Mouse (Mus musculus) ES-Bruce4 (cell line): ENCODE results near the gene Macrod2. TPM values are rescaled to one million over a fixed set of nuclear protein-coding genes. Genes with fewer than 3 reads are reported as not detected.

ENCODE experiments used
- H3K27ac ChIP-seq: 2 replicates; pipeline ENCODE4 v1.5.1; 2012; ENCODE audit warnings: low read length, inconsistent platforms; ENCODE audit not compliant: insufficient read depth
- H3K27me3 ChIP-seq: 2 replicates; pipeline ENCODE4 v1.6.1; 2012; ENCODE audit warnings: mild to moderate bottlenecking, low read length, inconsistent platforms; ENCODE audit not compliant: control insufficient read depth, poor library complexity, insufficient read depth, severe bottlenecking
- H3K36me3 ChIP-seq: 2 replicates; pipeline ENCODE4 v1.6.1; 2012; ENCODE audit warnings: inconsistent platforms, mild to moderate bottlenecking, low read length, moderate library complexity; ENCODE audit not compliant: control insufficient read depth, poor library complexity, insufficient read depth, severe bottlenecking
- H3K4me1 ChIP-seq: one replicate; pipeline ENCODE4 v1.8.1; 2011; ENCODE audit warnings: low read length; ENCODE audit not compliant: control insufficient read depth, insufficient read depth
- H3K4me3 ChIP-seq: 2 replicates; pipeline ENCODE4 v1.5.1; 2011; ENCODE audit warnings: low read depth, mild to moderate bottlenecking, low read length
- H3K9ac ChIP-seq: 2 replicates; pipeline ENCODE4 v1.6.1; 2012; ENCODE audit warnings: low read depth, mild to moderate bottlenecking, inconsistent platforms; ENCODE audit not compliant: poor library complexity, severe bottlenecking
- H3K9me3 ChIP-seq: replicated peaks from 2 replicates; pipeline ENCODE4 v1.6.1; 2012; ENCODE audit warnings: mild to moderate bottlenecking, low read length, inconsistent platforms; ENCODE audit not compliant: control insufficient read depth, poor library complexity, insufficient read depth, severe bottlenecking
- CTCF ChIP-seq: IDR thresholded peaks from one replicate; pipeline ENCODE4 v1.8.1; 2011; ENCODE audit warnings: low read depth, low read length
- EP300 ChIP-seq: IDR thresholded peaks from 2 replicates; pipeline ENCODE4 v1.6.1; 2011; ENCODE audit warnings: low read depth, low read length; ENCODE audit not compliant: insufficient read depth
- POLR2A ChIP-seq: IDR thresholded peaks from one replicate; pipeline ENCODE4 v1.8.1; 2011; ENCODE audit warnings: low read length; ENCODE audit not compliant: insufficient read depth
- polyA plus RNA-seq: library from polyadenylated mRNA; stranded (reverse); fragments of >200 nt; gene quantifications from 2 replicates; pipeline ENCODE4 v1.2.4, GENCODE M21; 2011; ENCODE audit warnings: low read depth; ENCODE audit not compliant: missing spikeins, insufficient read depth, insufficient read length

Macrod2 gene
- polyA plus RNA-seq, 1 experiment, result 11.9 TPM

DNA sequence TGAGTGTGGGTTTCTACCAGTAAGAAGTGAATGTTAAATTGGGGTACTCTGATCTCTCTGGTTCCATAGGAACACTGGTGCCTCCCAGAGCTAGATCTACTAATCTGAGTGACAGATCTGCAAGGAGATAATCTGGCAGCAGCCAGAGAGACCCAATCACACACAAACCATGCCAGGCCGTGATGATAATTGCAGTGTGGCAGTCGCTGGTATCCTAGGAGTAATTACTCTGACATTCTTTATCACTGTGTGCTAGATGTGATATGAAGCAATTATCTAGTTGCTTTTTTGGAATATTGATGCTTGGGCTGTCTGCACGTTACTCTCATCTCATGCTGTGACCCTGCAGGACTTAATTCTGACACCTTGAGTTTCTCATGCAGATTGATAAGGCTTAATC lies 1518.4 kb downstream of the Macrod2 start:
- H3K4me3 ChIP-seq, result no peak overlapping the region
- no peaks in the 10 kb centered on the region for H3K27me3 ChIP-seq
- H3K36me3 ChIP-seq, result no peaks in the 10 kb centered on the region
- no peak overlapping the region for H3K27ac ChIP-seq
- TF ChIP-seq CTCF, result no peak
- no peak for TF ChIP-seq EP300
- TF ChIP-seq POLR2A, result no peak
- no peak overlapping the region for H3K9ac ChIP-seq
- no peaks in the 10 kb centered on the region for H3K9me3 ChIP-seq
- H3K4me1 ChIP-seq, result no peaks in the 10 kb centered on the region

DNA sequence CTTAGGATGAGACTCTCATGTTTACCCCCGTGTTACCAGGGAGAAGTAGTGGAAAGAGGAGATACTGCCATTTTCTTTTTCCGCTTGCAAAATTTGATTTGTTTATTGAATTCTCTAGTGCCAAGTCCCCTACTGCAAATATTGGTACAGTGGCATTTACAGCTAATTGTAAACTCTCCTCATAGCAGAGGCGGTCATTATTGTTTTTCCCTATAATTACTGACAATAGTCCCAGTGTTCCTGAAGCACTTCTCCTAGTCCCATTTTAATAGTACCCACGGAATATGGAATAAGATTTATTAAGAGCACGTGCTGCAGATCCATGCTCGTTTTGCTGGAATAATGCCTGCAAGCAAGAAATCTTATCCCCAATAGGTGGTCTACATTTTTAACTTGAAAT lies 1518.8 kb downstream of the Macrod2 start:
- H3K4me3 ChIP-seq, result no peak overlapping the region
- no peak overlapping the region for H3K27ac ChIP-seq
- H3K27me3 ChIP-seq, result no peaks in the 10 kb centered on the region
- TF ChIP-seq EP300 (no peak), CTCF (no peak), POLR2A (no peak)
- H3K4me1 ChIP-seq, result no peaks in the 10 kb centered on the region
- no peak overlapping the region for H3K9ac ChIP-seq
- H3K36me3 ChIP-seq, result no peaks in the 10 kb centered on the region
- H3K9me3 ChIP-seq, result no peaks in the 10 kb centered on the region

DNA sequence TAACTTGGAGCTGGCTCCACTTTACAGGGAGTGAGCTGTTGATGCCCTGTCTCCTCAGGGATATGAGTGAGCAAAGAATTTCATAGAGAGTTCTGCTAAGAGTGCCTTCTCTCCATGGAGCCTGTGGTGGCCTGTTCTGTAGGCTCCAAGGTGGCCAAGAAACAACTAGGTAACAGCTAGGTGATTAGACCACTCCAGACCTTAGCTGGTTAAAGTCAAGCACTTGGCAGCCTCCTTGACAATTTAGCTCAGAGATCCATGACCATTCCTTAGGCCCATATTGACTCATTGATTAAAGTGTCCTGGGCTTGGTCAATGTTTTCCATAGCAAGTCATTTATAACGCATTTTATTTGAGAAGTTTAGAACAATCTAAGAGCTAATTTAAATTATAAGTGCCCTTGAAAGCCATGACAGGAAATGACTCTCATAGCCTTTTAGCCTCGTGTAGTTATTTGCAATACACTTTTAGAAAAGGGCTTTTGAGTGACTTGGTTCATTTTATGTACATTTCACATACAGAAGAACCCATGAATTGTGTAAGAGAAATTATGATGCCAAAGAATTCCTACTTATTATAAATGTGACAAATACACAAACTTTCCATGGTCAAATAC lies 1525.4 kb downstream of the Macrod2 start:
- no peaks in the 10 kb centered on the region for H3K4me1 ChIP-seq
- H3K9me3 ChIP-seq, result no peaks in the 10 kb centered on the region
- H3K36me3 ChIP-seq, result no peaks in the 10 kb centered on the region
- H3K27ac ChIP-seq, result no peak overlapping the region
- TF ChIP-seq POLR2A (no peak), CTCF (no peak), EP300 (no peak)
- H3K27me3 ChIP-seq, result no peaks in the 10 kb centered on the region
- no peak overlapping the region for H3K9ac ChIP-seq
- no peak overlapping the region for H3K4me3 ChIP-seq

DNA sequence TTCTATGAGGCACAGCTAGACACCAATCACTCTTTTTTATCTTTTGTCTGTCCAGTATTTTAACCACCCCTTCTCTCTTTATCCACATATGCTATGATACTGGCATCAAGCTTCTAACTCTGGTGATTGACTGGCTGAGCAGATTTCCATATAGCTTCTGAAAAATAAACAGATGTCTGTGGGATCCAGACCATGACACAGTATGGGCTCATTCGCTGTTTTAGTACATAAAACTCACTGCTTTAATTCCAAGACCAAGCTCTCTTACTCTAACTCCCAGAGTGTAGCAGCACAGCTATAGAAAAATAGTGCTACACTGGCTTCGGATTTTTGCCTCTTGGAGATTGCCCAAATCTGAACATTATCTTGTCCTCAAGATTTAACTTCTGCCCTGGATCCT lies 1540.0 kb downstream of the Macrod2 start:
- Histone ChIP-seq H3K4me3 (no peak overlapping the region), H3K9me3 (no peaks in the 10 kb centered on the region), H3K36me3 (no peaks in the 10 kb centered on the region), H3K9ac (no peak overlapping the region), H3K27me3 (no peaks in the 10 kb centered on the region), H3K27ac (no peak overlapping the region), H3K4me1 (no peaks in the 10 kb centered on the region)
- TF ChIP-seq CTCF (no peak), EP300 (no peak), POLR2A (no peak)

DNA sequence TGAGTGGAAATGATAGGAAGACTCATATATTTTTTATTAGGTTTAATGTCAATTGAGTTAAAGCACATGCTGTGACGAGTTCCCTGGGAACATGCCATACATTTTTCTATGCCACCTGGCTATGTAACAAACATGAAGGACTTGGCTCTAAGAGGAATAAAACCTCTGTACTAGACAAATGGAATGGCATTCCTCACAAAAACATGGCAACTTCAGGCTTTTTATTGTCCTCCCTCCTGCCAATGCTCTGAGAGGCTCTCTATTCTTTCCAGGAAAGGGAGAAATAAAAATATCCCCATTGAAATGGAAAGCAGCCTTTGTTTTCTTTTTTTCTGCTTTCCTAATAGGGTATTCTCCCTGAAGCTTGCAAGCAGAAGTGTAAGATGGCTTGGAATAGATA lies 1559.7 kb downstream of the Macrod2 start:
- Histone ChIP-seq H3K27ac (no peak overlapping the region), H3K9ac (no peak overlapping the region), H3K4me1 (no peaks in the 10 kb centered on the region), H3K9me3 (no peaks in the 10 kb centered on the region), H3K36me3 (no peaks in the 10 kb centered on the region), H3K4me3 (no peak overlapping the region), H3K27me3 (no peaks in the 10 kb centered on the region)
- TF ChIP-seq CTCF (no peak), POLR2A (no peak), EP300 (no peak)

DNA sequence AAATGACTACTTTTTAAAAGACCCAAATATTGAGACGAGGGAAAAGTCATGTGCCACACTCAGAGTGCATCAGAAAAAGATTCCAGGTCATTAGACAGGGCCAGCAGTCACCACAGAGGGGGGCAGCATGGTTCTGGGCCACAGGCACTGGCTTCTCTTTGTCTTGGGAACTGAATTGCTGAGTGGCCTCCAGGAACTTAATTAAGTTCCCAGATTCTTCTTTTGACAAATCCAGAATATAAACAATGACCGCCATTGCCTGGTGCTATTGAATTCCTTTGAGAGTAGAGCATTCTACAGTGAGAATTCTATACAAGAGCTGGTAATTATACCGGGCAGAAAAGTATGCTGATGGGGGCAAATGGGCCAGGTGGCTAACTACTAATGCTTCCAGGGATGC lies 1560.1 kb downstream of the Macrod2 start:
- Histone ChIP-seq H3K9ac (no peak overlapping the region), H3K27ac (no peak overlapping the region), H3K36me3 (no peaks in the 10 kb centered on the region), H3K9me3 (no peaks in the 10 kb centered on the region), H3K27me3 (no peaks in the 10 kb centered on the region), H3K4me1 (no peaks in the 10 kb centered on the region), H3K4me3 (no peak overlapping the region)
- TF ChIP-seq POLR2A (no peak), EP300 (no peak)

DNA sequence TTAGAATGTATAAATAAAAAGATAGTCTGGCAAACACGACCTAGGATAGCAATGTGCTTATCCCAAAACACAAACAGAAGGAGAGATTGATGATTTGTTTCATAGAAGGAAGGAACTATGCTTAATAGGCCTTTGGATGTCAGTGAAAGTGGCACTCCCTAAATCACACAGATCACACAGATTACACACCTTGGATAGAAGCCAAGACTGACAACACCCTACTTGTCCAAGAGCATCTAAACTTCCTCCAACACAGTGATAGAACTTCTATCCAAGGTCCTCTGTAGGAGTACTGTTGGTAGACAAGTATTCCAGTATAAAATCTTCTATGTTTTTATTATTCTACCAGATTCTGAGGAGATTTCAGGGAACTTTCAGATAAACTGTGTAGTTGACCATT lies 1567.8 kb downstream of the Macrod2 start:
- TF ChIP-seq CTCF (no peak), POLR2A (no peak), EP300 (no peak)
- Histone ChIP-seq H3K9ac (no peak overlapping the region), H3K27ac (no peak overlapping the region), H3K27me3 (no peaks in the 10 kb centered on the region), H3K9me3 (no peaks in the 10 kb centered on the region), H3K4me1 (no peaks in the 10 kb centered on the region), H3K4me3 (no peak overlapping the region), H3K36me3 (no peaks in the 10 kb centered on the region)
